Mouse (Mus musculus) spleen, adult 2 months (tissue): ENCODE results near the gene Cbx5.

Experiments used
- CTCF ChIP-seq: fragments of 200-500 bp; IDR thresholded peaks from 2 replicates; pipeline ENCODE4 v1.5.1; 2011; ENCODE audit warnings: mild to moderate bottlenecking, inconsistent platforms; ENCODE audit not compliant: insufficient read depth, insufficient read length, insufficient replicate concordance; ENCODE audit errors: extremely low read depth
- POLR2A ChIP-seq: fragments of 200-500 bp; IDR thresholded peaks from 2 replicates; pipeline ENCODE4 v1.6.1; 2011; ENCODE audit warnings: low read depth, low read length, inconsistent platforms

DNA sequence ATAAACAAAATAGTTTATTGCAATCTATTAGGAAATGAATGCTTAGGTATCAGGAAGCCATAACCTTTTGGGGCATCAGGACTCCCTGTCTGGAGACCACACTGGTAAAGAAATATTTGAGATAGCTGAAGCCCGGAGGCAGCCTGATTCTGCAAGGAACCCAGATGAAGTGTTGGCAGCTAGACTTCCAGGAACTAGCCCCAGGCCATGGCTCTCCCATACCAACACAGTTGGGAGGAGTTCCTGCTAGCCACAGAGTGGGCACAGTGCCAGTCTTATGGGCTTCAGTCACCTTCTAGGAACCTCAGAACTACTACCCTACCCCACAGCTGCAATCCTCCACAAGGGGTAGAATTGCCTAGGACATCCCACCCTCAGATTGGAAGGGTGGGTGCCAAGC lies 20.4 kb upstream of the Cbx5 start:
- TF ChIP-seq CTCF, result no peak
- no peak for TF ChIP-seq POLR2A
